Mouse (Mus musculus) CH12.LX (cell line): ENCODE data around the gene Pcgf5. TPM values are rescaled to one million over a fixed set of nuclear protein-coding genes. Genes with fewer than 3 reads are reported as not detected.

ENCODE experiments used
- DNase-seq: peaks from one replicate; pipeline ENCODE4 v3.0.0-alpha.2; 2013; ENCODE audit errors: extremely low read depth
- H3K27ac ChIP-seq: 2 replicates; pipeline ENCODE4 v1.5.1; 2012; ENCODE audit warnings: low read depth, mild to moderate bottlenecking, control low read depth, moderate library complexity; ENCODE audit not compliant: insufficient read depth
- H3K27me3 ChIP-seq: replicated peaks from 2 replicates; pipeline ENCODE3; 2012; ENCODE audit warnings: inconsistent platforms
- H3K36me3 ChIP-seq, 2 experiments: replicated peaks in 1 of 2; 2 replicates each; pipeline versions ENCODE3 to v1.6.1; 2012; ENCODE audit warnings: inconsistent platforms in 1 of 2, low read length in 1 of 2, mild to moderate bottlenecking in 1 of 2, mixed read lengths in 1 of 2, moderate library complexity in 1 of 2; ENCODE audit not compliant: control insufficient read depth in 1 of 2, insufficient read depth in 1 of 2
- H3K4me1 ChIP-seq, 2 experiments: 2 replicates each; pipeline ENCODE4 v1.6.1; 2012; ENCODE audit warnings: inconsistent platforms in 1 of 2, moderate library complexity in 1 of 2; ENCODE audit not compliant: insufficient read depth in 2 of 2, control insufficient read depth in 1 of 2
- H3K4me2 ChIP-seq: 2 replicates; pipeline ENCODE4 v1.6.1; 2012; ENCODE audit warnings: low read depth, mild to moderate bottlenecking, control low read depth; ENCODE audit not compliant: poor library complexity, insufficient read depth, severe bottlenecking
- H3K4me3 ChIP-seq, 3 experiments: fragments of 150-350 bp in 1 of 3; sonication (generic) in 1 of 3; replicated peaks in 1 of 3; 2 replicates each; pipeline versions ENCODE3 to v1.5.1; 2011 to 2012; ENCODE audit warnings: low read depth in 2 of 3, low read length in 2 of 3, mild to moderate bottlenecking in 2 of 3, moderate library complexity in 2 of 3, control low read depth in 1 of 3, improper control_type of control experiment in 1 of 3, inconsistent platforms in 1 of 3, mixed read lengths in 1 of 3; ENCODE audit not compliant: poor library complexity in 1 of 3
- H3K79me2 ChIP-seq: replicated peaks from 2 replicates; pipeline ENCODE4 v1.6.1; 2012; ENCODE audit warnings: mild to moderate bottlenecking, moderate library complexity; ENCODE audit not compliant: control insufficient read depth, poor library complexity, insufficient read depth, severe bottlenecking; ENCODE audit errors: extremely low read depth
- H3K9ac ChIP-seq: 2 replicates; pipeline ENCODE4 v1.6.1; 2012; ENCODE audit warnings: low read depth, mild to moderate bottlenecking, control low read depth, moderate library complexity; ENCODE audit not compliant: insufficient read depth
- H3K9me3 ChIP-seq: replicated peaks from 2 replicates; pipeline ENCODE3; 2012; ENCODE audit warnings: low read length, inconsistent platforms, mixed read lengths
- BHLHE40 ChIP-seq: IDR thresholded peaks from 2 replicates; pipeline ENCODE4 v1.6.1; 2011; ENCODE audit warnings: mild to moderate bottlenecking, low read depth, low read length, improper control_type of control experiment
- CHD2 ChIP-seq: IDR thresholded peaks from 2 replicates; pipeline ENCODE4 v1.6.1; 2011; ENCODE audit warnings: low read length, improper control_type of control experiment
- ETS1 ChIP-seq: conservative IDR thresholded peaks from 2 replicates; pipeline ENCODE4 v1.6.1; 2012; ENCODE audit warnings: low read depth, mild to moderate bottlenecking, inconsistent platforms, low read length, improper control_type of control experiment, moderate library complexity
- GABPA ChIP-seq: IDR thresholded peaks from 2 replicates; pipeline ENCODE4 v1.6.1; 2012; ENCODE audit warnings: low read depth, low read length, improper control_type of control experiment, inconsistent platforms; ENCODE audit not compliant: insufficient replicate concordance
- IRF4 ChIP-seq: IDR thresholded peaks from 2 replicates; pipeline ENCODE4 v1.6.1; 2014; ENCODE audit warnings: low read depth, mild to moderate bottlenecking, inconsistent platforms, low read length, improper control_type of control experiment
- KAT2A ChIP-seq: IDR thresholded peaks from 2 replicates; pipeline ENCODE4 v1.6.1; 2012; ENCODE audit warnings: low read length, improper control_type of control experiment, inconsistent platforms; ENCODE audit not compliant: insufficient replicate concordance
- MAZ ChIP-seq: IDR thresholded peaks from 2 replicates; pipeline ENCODE4 v1.6.1; 2012; ENCODE audit warnings: low read depth, mild to moderate bottlenecking, inconsistent platforms, low read length, improper control_type of control experiment, moderate library complexity
- MEF2A ChIP-seq: IDR thresholded peaks from 2 replicates; pipeline ENCODE4 v1.6.1; 2014; ENCODE audit warnings: low read depth, mild to moderate bottlenecking, inconsistent platforms, low read length, improper control_type of control experiment, borderline replicate concordance
- MXI1 ChIP-seq: IDR thresholded peaks from 2 replicates; pipeline ENCODE4 v1.6.1; 2011; ENCODE audit warnings: mild to moderate bottlenecking, low read depth, low read length, improper control_type of control experiment
- MYC ChIP-seq: IDR thresholded peaks from 2 replicates; pipeline ENCODE4 v1.6.1; 2011; ENCODE audit warnings: low read depth, mild to moderate bottlenecking, improper control_type of control experiment, low read length
- NELFE ChIP-seq: IDR thresholded peaks from 2 replicates; pipeline ENCODE4 v1.6.1; 2011; ENCODE audit warnings: low read depth, low read length, improper control_type of control experiment
- POLR2A ChIP-seq: IDR thresholded peaks from 2 replicates; pipeline ENCODE4 v1.6.1; 2011; ENCODE audit warnings: low read depth, mild to moderate bottlenecking, improper control_type of control experiment, low read length
- UBTF ChIP-seq: IDR thresholded peaks from 2 replicates; pipeline ENCODE4 v1.6.1; 2012; ENCODE audit warnings: low read depth, mild to moderate bottlenecking, inconsistent platforms, low read length, improper control_type of control experiment, moderate library complexity
- ZC3H11A ChIP-seq: IDR thresholded peaks from 2 replicates; pipeline ENCODE4 v1.6.1; 2012; ENCODE audit warnings: low read depth, mild to moderate bottlenecking, inconsistent platforms, low read length, improper control_type of control experiment
- ZKSCAN1 ChIP-seq: IDR thresholded peaks from 2 replicates; pipeline ENCODE4 v1.6.1; 2012; ENCODE audit warnings: low read depth, inconsistent platforms, low read length, improper control_type of control experiment, borderline replicate concordance
- ZMIZ1 ChIP-seq: IDR thresholded peaks from 2 replicates; pipeline ENCODE4 v1.6.1; 2012; ENCODE audit warnings: low read depth, mild to moderate bottlenecking, inconsistent platforms, low read length, improper control_type of control experiment
- dilution Hi-C: fragments of 300-500 bp; cut with MboI; formaldehyde crosslinking; loops from 2 replicates; pipeline ENCODE4 v1.14.3; 2020; ENCODE audit warnings: low sequenced_read_pairs; ENCODE audit not compliant: extremely low pct_unique_long_range_greater_than_20kb, extremely low pct_ligation_motif_present
- in situ Hi-C: fragments of 300-500 bp; cut with MboI; formaldehyde crosslinking; loops from 3 replicates; pipeline ENCODE4 v1.14.3; 2019; ENCODE audit warnings: low sequenced_read_pairs, low pct_ligation_motif_present, low pct_unique_long_range_greater_than_20kb, mixed read lengths
- polyA plus RNA-seq: library from polyadenylated mRNA; unstranded; fragments of >175 nt; gene quantifications from 2 replicates; pipeline ENCODE4 v1.2.1, GENCODE M21; 2012; ENCODE audit warnings: low read depth; ENCODE audit not compliant: insufficient read length
- total RNA-seq, 2 experiments: library from RNA; depleted of rRNA; stranded (reverse); fragments of 300-350 nt in 1 of 2; fragments of >200 nt in 1 of 2; gene quantifications; 2 replicates each; pipeline ENCODE4 v1.2.3; 2012 to 2014

The Pcgf5 gene
- total and polyA plus RNA-seq, 3 experiments, result 17.4 to 28.9 (median 20.6) TPM

DNA sequence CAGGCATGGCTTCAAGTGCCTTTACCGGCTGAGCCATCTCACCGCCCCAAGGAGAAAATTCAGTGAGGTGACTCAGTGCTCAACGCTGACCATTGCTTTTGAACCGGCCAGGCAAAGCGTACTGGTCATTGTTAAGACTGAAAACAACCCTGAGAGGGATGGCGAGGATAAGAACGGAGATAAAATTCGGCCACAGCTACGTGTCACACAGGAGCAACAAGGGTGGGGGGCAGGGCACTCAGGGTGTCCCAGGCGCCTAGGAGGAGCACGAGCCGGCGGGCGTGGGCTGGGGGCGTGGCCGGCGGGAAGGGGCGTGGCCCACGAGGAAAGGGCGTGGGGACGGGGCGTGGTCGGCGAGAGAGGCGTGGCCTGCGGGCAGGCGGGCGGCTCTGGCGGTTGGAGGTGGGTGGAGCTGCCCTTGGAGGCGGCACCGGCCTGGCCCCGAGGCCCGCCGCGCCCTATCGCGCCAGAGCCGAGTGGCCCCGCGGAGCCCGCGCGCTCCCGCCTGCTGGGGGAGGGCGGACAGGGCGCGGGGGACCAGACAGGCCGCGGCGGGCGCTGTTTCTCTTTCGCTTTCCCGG lies 61.3 kb downstream of the Pcgf5 start:
- peaks cover 8 to 18% of the 10 kb centered on the region in 2 experiments for H3K36me3 ChIP-seq
- no peak overlapping the region for H3K27ac ChIP-seq
- DNase-seq, result peak; percentile 79
- no peaks in the 10 kb centered on the region for H3K9me3 ChIP-seq
- H3K79me2 ChIP-seq, result peaks cover 5% of the 10 kb centered on the region; the same call in 1 of the 2 replicates
- H3K9ac ChIP-seq, result peak overlapping the region; percentile 84
- in situ Hi-C loops, result no loop called here
- TF ChIP-seq BHLHE40 (peak; percentile 73), IRF4 (peak; percentile 7), MYC (no peak), MAZ (0 out of 2 replicates have a peak, but pooled peaks have one; percentile 31), MEF2A (peak; percentile 35; the same call in 1 of the 2 replicates), NELFE (peak; percentile 54), MXI1 (peak; percentile 76), CHD2 (peak; percentile 86), GABPA (no peak), POLR2A (peak; percentile 63; the same call in 1 of the 2 replicates), ZKSCAN1 (no peak), ZMIZ1 (peak; percentile 70; the same call in 1 of the 2 replicates)
- H3K27me3 ChIP-seq, result peaks cover 2% of the 10 kb centered on the region
- H3K4me3 ChIP-seq, result peak overlapping the region; percentile 25 to 94 (median 75)
- H3K4me1 ChIP-seq, result peaks cover 3 to 16% of the 10 kb centered on the region in 2 experiments; a peak in 2 of 4 replicates
- dilution Hi-C loops, result no loop called here
- peak overlapping the region; percentile 35 for H3K4me2 ChIP-seq

- peaks cover 2% of the 10 kb centered on the region for H3K27me3 ChIP-seq
- no peak for DNase-seq
- dilution Hi-C loops (no loop called here), in situ Hi-C loops (no loop called here)
- H3K4me3 ChIP-seq, result peak overlapping the region; percentile 71 to 94 (median 75)
- H3K4me1 ChIP-seq, result peaks cover 3 to 16% of the 10 kb centered on the region in 2 experiments; a peak in 2 of 4 replicates
- H3K9ac ChIP-seq, result peak overlapping the region; percentile 84
- H3K79me2 ChIP-seq, result peaks cover 5% of the 10 kb centered on the region; the same call in 1 of the 2 replicates
- H3K4me2 ChIP-seq, result peak overlapping the region; percentile 96
- TF ChIP-seq UBTF, result peak; percentile 72; the same call in 1 of the 2 replicates
- no peak for TF ChIP-seq ZC3H11A
- no peak for TF ChIP-seq KAT2A
- TF ChIP-seq MXI1, result peak; percentile 19; the same call in 1 of the 2 replicates
- TF ChIP-seq ETS1, result no peak
- peak overlapping the region; percentile 44; the same call in 1 of the 2 replicates for H3K27ac ChIP-seq
- peaks cover 10 to 18% of the 10 kb centered on the region in 2 experiments for H3K36me3 ChIP-seq
- H3K9me3 ChIP-seq, result no peaks in the 10 kb centered on the region
Measured at GRCm38 (mm10) chr19:36409861-36410392, 61.8 kb downstream of the Pcgf5 start.
